Mouse (Mus musculus): Measurements from ENCODE around the gene Ucn2.

Ucn2 gene

GRCm38 (mm10) chr9:108992085-108992469 is 6.3 kb downstream of the Ucn2 start:
- DNase-seq (ENCODE audit: low read depth, low spot score), result no peak

- DNase-seq (ENCODE audit: low read depth, low spot score), result no peak
These were observed 7.0 kb downstream of the Ucn2 start for GRCm38 (mm10) chr9:108992620-108993361.

- DNase-seq (ENCODE audit: low read depth, low spot score), result no peak
These were observed 10.6 kb downstream of the Ucn2 start for GRCm38 (mm10) chr9:108996411-108996810.

- DNase-seq (ENCODE audit: low read depth, low spot score), result no peak
These were observed 12.7 kb downstream of the Ucn2 start for GRCm38 (mm10) chr9:108998287-108999166.

GRCm38 (mm10) chr9:108999167-108999526 is 13.3 kb downstream of the Ucn2 start:
- DNase-seq (ENCODE audit: low read depth, low spot score), result no peak

GRCm38 (mm10) chr9:109000726-109001125 is 14.9 kb downstream of the Ucn2 start:
- peak; percentile 83 for DNase-seq (ENCODE audit: low read depth, low spot score)

- no peak for DNase-seq (ENCODE audit: low read depth, low spot score)
These were observed 17.4 kb downstream of the Ucn2 start for GRCm38 (mm10) chr9:109003201-109003600.

- no peak for DNase-seq (ENCODE audit: low read depth, low spot score)
These were observed 21.4 kb downstream of the Ucn2 start for GRCm38 (mm10) chr9:109007025-109007780.

GRCm38 (mm10) chr9:109008081-109008480 is 22.3 kb downstream of the Ucn2 start:
- DNase-seq (ENCODE audit: low read depth, low spot score), result no peak

GRCm38 (mm10) chr9:109008994-109009635 is 23.3 kb downstream of the Ucn2 start:
- no peak for DNase-seq (ENCODE audit: low read depth, low spot score)

GRCm38 (mm10) chr9:109009636-109010315 is 24.0 kb downstream of the Ucn2 start:
- no peak for DNase-seq (ENCODE audit: low read depth, low spot score)

GRCm38 (mm10) chr9:109010316-109010690 is 24.5 kb downstream of the Ucn2 start:
- no peak for DNase-seq (ENCODE audit: low read depth, low spot score)

- DNase-seq (ENCODE audit: low read depth, low spot score), result no peak
These were observed 29.6 kb downstream of the Ucn2 start for GRCm38 (mm10) chr9:109015397-109015796.

GRCm38 (mm10) chr9:109016973-109017604 is 31.3 kb downstream of the Ucn2 start:
- no peak for DNase-seq (ENCODE audit: low read depth, low spot score)

- DNase-seq (ENCODE audit: low read depth, low spot score), result no peak
These were observed 35.6 kb downstream of the Ucn2 start for GRCm38 (mm10) chr9:109021428-109021827.

GRCm38 (mm10) chr9:109022866-109023685 is 37.3 kb downstream of the Ucn2 start:
- no peak for DNase-seq (ENCODE audit: low read depth, low spot score)

- no peak for DNase-seq (ENCODE audit: low read depth, low spot score)
These were observed 41.7 kb downstream of the Ucn2 start for GRCm38 (mm10) chr9:109027521-109027920.

- DNase-seq (ENCODE audit: low read depth, low spot score), result no peak
These were observed 42.6 kb downstream of the Ucn2 start for GRCm38 (mm10) chr9:109028421-109028820.

GRCm38 (mm10) chr9:109028919-109029318 is 43.1 kb downstream of the Ucn2 start:
- DNase-seq (ENCODE audit: low read depth, low spot score), result no peak

- no peak for DNase-seq (ENCODE audit: low read depth, low spot score)
These were observed 44.5 kb downstream of the Ucn2 start for GRCm38 (mm10) chr9:109030312-109030711.

Data from ES-CJ7 (cell line).